Mouse (Mus musculus) liver, postnatal 0 days (tissue): ENCODE measurements around the gene Vps45.
"Not testable (repeated sequence)": the region's sequence is repeated elsewhere in the genome, so short reads cannot be mapped to it uniquely, and the experiment has no call there.

Source experiments
- CTCF ChIP-seq: sonication (generic); IDR thresholded peaks from 2 replicates; pipeline ENCODE4 v1.5.1; 2016; ENCODE audit warnings: antibody characterized with exemption, low read depth
- EP300 ChIP-seq: IDR thresholded peaks from 2 replicates; pipeline ENCODE4 v1.6.1; 2016; ENCODE audit warnings: antibody characterized with exemption, low read depth, mild to moderate bottlenecking

DNA sequence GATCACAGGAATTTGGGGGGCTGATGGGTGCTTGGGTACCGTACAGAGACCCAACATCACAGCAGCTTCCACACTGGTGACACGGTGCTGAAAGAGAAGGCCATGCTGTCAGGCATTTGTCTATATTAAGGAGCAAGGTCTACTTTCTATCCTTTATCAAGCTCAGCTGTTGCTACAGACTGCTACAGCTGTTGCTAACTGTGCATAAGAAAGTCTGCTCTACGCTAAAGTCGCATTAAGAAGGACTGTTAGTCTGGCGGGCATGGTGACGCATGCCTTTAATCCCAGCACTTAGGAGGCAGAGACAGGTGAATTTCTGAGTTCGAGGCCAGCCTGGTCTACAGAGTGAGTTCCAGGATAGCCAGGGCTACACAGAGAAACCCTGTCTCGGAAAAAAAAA, 96.1 kb downstream of the Vps45 start:
- not testable (repeated sequence) for TF ChIP-seq EP300, CTCF
